Mouse (Mus musculus) heart, postnatal 25 days (tissue): Measurements from ENCODE around the gene Rfx8. TPM values are rescaled to one million over a fixed set of nuclear protein-coding genes. Genes with fewer than 3 reads are reported as not detected.

Experiments used
- DNase-seq: peaks from one replicate; pipeline ENCODE4 v3.0.0; 2022; ENCODE audit warnings: low spot score
- intact Hi-C: fragments of 180-260 bp; cut with DNase I; formaldehyde crosslinking; loops from one replicate; pipeline ENCODE4 v1.15.1; 2025
- total RNA-seq, 2 experiments: library from RNA; stranded (reverse); gene quantifications; 2 replicates each; pipeline ENCODE4 v1.2.3; 2021

Rfx8 gene
- total RNA-seq, 2 experiments from 2014 or later, result 0.34 to 0.36 TPM

DNA sequence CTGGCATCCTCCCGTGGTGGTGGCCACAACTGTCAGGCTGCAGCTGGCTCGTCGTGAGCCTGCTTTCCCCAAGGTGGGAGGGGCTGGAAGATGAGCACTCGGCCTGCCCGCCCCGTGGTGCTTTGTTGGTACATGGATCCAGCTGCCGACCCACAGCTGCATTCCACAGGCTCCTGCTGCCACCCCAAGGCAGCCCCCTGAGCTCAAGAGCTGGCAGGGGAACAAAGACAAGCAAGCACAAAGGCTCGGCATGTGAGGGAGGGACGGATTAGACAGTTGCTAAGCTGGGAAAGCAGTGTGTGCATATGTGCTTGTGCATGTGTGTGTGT lies 19.6 kb downstream of the Rfx8 start:
- intact Hi-C loops, result no loop called here
- DNase-seq, result no peak

DNA sequence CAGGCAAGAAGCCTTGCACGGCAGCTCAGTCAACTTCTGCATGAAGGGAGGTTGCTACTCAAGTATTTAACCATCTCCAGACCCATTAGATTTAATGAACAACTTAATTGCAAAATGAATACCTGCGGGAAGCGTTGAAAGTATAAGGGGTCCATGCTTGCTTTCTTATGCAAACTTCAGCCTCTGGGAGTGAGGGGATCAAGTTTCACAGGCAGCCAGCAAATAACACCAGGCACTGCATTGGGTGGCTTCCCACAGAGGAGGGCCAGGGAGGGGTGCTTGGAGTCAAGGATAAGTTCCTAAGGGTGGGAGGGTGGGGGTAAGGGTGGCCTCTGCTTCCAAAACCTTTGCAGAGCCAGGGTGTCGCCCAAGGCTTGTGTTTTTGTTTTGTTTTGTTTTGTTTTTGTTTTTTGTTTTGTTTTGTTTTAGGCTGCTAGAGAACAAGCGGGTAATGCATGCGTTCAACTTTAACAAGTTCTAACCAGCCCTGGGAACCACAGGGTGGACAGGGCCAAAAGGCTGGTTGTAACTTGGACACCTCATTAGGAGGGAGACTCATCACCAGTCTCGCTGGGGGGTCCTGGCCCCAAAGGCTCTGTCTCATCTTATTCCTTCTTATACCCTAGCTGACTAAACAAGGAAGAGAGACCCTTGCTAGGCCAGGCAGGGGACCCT lies 20.1 kb downstream of the Rfx8 start:
- no peak for DNase-seq
- intact Hi-C loops, result no loop called here

DNA sequence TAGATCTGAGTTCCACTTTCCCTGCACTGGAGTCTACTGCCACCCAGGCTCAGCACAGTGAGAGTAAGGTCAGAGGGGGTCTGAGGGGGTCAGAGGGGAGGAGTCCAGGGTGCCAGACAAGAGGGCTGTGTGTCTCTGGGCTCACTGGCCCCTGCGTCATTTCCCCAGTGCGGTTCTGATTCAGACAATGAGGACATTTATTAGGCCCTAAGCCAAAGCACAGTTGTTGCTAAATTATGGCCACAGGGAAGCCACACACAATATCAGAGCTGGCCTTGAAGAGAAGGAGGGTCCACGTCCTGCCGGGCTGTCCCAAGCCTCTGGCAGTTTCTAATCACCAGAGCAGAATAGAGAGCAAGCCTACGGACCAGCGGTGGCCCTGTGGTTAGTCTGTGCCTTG lies 22.3 kb downstream of the Rfx8 start:
- intact Hi-C loops, result no loop called here
- DNase-seq, result peak; percentile 40

- DNase-seq, result no peak
- intact Hi-C loops, result no loop called here
Measured at GRCm38 (mm10) chr1:39695198-39695597, 25.6 kb downstream of the Rfx8 start.

DNA sequence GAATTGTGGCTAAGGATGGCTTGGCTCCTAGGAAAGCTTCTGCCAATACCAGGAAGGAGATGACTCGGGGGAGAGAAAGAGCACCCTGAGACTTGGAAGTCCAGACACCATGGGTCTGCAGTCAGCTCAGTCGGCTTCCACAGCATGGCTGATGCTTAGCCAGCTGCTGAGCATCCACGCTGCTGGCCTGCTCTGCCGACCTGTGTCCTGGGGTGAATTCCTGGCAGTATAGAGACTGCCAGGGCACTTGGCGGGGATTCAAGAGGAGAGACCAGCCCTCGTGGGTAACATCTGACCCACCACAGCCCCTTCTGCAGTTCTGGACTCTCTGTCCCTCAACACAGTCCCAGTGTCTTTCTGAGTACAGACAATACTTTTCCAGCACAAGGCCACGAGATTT lies 26.0 kb downstream of the Rfx8 start:
- intact Hi-C loops, result no loop called here
- DNase-seq, result no peak

DNA sequence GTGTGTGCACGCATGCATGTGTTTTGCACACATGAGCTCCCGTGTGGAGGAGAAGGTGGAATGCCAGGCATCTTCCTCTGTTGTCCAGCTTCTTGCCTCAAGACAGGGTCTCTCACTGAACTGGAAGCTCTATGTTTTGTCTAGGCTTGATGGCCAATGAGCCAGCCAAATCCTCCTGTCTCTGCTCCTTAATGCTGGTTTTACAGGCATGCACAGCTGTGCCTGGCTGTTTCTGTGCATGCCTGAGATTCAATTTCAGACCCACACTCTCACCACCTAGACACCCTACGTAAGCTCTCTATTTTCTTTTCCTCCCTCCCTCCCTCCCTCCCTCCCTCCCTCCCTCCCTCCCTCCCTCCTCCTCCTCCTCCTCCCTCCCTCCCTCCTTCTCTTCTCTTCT lies 28.8 kb downstream of the Rfx8 start:
- intact Hi-C loops, result no loop called here
- DNase-seq, result no peak

DNA sequence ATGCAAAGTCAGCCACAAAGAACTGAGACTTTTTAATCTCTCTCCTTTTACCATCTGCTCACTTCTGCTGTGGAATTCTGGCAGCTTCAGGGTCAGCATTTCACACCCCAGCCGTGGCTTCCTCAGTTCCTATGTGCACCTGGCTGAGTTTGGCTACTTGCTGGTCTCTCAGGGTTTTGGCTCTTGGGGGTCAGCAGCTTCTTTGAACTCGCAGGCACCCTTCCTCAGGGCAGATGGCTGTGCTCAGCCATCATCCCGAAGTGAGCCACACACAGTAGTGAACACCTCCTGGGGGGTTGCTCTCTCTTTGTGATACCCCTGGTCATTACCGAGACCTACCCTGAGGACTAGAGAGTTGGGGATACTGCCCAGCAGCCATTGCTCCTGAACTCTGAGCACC lies 29.7 kb downstream of the Rfx8 start:
- DNase-seq, result no peak
- intact Hi-C loops, result no loop called here

GRCm38 (mm10) chr1:39688573-39688972 lies 32.2 kb downstream of the Rfx8 start:
- intact Hi-C loops, result loop anchor here (5.0 kb wide), 3 partner anchors 209 to 309 kb away; no protein-coding TSS in a partner anchor
- no peak for DNase-seq

DNA sequence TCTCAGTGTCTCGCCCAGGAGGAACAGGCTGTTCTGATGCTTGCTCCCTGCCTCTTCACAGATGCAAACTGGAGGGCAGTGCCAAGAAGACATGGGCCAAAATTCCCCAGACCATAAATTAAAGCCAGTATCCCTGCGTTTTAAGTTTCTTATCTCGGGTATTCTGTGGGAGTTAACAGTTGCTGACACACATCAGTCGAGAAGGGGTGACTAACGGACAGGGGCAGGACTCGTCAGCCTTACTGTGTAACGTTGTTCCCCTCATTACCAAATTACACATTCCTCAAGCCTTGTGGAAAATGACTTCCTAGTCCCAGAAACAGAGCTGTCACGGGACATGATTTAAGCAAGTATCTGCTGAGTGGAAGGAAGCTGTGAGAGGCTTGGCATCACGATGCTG lies 33.5 kb downstream of the Rfx8 start:
- intact Hi-C loops, result loop anchor here (2.0 to 5.0 kb wide), 5 partner anchors 26 to 310 kb away; no protein-coding TSS in a partner anchor

GRCm38 (mm10) chr1:39685841-39686240 lies 35.0 kb downstream of the Rfx8 start:
- intact Hi-C loops, result loop anchor here (2.0 to 5.0 kb wide), 5 partner anchors 27 to 311 kb away; no protein-coding TSS in a partner anchor
- peak; percentile 66 for DNase-seq

More for the DNA sequence above, 33.5 kb downstream of the Rfx8 start:
- DNase-seq, result no peak

DNA sequence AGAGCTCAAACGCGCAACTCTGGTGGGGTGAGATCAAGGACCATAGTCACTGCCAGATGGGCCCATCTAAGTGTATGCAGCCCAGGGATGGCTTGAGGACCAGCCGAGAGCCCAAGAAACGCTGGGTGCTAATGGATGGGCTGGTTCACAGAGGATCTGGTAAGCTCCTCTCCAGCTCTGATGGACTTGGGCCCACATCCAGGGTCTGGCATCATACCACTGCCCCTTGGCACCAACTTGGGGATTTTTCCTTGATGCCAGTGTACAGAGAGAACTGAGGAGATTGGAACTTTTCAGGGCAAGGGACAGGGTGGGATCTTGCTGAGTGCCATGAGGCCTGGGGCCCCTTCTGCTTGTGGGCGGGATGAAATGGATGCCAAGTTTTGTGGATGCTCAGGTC lies 39.2 kb downstream of the Rfx8 start:
- no peak for DNase-seq
- intact Hi-C loops, result no loop called here

GRCm38 (mm10) chr1:39680546-39680945 lies 40.3 kb downstream of the Rfx8 start:
- intact Hi-C loops, result no loop called here

GRCm38 (mm10) chr1:39678883-39679282 lies 41.9 kb downstream of the Rfx8 start:
- intact Hi-C loops, result no loop called here
- no peak for DNase-seq

More at GRCm38 (mm10) chr1:39680546-39680945, 40.3 kb downstream of the Rfx8 start:
- DNase-seq, result no peak

GRCm38 (mm10) chr1:39676221-39676876 lies 44.4 kb downstream of the Rfx8 start:
- intact Hi-C loops, result no loop called here
- DNase-seq, result no peak

DNA sequence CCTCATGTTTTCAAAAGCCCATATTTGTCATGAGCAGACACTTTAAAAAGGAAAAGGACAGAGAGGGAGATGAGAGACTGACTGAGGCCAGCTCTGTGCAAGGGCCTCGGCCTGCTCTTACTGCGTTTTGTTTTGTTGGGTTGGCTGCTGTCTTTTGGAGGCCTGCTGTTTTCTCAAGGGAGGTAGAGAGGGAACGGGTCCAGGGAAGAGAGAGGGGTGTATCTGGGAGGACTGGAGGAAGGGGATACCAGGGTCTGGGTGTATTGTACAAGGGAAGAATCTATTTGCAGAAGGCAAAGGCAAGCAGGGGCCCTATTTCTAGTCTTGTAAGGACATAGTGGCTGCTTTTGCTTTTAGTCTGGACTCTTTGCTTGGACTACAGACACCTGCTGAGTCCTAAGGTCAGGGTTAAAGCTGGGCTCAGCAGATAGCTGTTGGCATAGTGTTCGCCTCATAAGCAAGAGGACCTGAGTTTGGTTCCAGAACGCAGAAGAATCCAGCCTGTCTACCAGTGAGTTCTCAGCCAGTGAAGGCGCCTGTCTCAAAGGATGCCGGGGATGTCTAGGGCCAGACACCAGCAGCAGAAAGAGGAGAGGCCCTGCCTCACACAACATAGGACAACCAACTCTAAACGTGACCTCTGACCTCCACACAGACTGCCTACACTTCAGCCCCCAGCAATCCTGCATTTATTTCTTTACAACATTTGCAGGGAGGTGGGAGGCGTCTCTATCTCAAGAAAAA lies 48.3 kb downstream of the Rfx8 start:
- intact Hi-C loops, result no loop called here
- no peak for DNase-seq

DNA sequence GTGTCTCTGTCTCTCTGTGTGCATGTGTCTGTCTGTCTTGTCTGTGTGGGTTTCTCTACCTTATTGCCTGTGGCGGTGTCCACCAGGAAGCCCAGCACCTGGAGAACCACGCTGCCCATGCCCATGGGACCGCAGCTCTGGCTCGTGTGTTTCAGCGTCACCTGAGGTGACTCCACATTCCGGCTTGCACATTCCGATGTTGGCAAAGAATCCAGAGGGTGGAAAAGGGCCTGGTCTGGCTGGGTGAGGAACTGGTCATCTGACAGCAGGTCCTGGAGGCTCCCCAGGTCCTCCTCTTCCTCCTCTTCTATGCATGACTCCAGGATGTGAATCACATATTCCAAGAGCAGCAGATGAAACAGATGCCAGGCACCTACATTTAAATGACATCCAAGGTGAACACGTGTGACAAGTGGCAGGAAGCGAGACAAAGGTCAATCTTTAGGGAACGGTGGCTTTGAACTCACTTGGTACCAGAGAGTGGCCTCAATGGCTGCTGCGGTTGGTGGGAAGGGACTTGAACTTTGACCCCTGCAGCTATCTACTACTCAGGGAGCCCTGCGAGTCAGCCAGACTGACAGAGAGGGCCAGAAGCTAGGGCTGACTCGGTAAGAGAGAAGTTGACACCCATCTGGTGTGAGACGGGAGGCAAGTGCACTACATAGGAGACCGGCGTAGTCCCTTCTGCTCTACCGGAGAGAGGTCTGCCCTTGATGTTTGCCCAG lies 50.4 kb downstream of the Rfx8 start:
- intact Hi-C loops, result no loop called here
- DNase-seq, result no peak

DNA sequence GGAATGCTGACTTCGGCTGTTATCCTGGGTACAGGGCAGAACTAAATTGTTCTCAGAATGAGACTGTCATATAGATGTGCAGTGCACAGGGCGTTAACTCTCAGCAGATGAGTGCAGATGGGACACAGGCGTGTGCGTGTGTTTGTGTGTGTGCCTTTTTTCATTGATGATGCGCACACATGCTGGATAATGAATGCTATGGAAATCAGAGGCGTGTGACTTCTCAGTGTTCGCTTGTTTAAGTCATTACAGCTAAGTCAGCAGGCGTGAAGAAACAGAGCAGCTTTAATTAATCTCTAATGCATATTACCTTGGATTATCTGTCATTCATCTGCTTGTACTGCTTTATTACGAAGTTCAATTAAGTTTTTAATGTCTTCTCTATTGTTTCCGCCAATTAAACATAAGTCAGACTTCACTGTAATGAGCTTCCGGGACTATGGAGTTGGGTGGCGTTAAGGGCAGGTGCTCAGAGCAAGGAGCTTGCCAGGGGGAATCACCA lies 54.0 kb downstream of the Rfx8 start:
- intact Hi-C loops, result no loop called here
- DNase-seq, result no peak

DNA sequence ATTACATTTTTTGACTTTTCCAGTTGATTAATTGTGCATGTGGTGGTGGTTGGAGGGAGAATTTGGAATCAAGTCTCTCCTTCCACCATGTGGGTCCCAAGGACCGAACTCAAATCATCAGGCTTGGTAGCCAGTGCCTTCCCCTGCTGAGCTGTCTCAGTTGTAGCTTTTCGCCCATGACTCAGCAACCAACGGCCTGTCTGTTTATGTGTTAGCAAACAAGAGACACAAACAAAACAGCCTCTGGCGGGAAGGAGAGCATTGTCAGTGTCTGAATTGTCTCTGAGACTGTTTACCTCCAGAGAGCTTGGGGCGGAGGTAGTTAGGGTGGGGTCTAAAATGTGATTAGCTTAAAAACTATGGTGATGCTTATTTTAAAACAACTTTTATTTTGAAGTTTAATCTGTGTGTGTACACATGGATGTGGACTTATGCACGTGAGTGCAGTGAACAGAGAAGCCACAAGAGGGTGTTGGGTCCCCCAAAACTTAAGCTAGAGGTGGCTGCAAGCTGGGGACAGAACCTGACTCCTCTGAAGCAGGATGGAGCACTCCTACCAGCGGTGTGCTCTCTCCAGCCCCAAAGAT lies 56.7 kb downstream of the Rfx8 start:
- intact Hi-C loops, result no loop called here
- no peak for DNase-seq

- intact Hi-C loops, result no loop called here
- DNase-seq, result no peak
Measured at GRCm38 (mm10) chr1:39663050-39663449, 57.7 kb downstream of the Rfx8 start.

DNA sequence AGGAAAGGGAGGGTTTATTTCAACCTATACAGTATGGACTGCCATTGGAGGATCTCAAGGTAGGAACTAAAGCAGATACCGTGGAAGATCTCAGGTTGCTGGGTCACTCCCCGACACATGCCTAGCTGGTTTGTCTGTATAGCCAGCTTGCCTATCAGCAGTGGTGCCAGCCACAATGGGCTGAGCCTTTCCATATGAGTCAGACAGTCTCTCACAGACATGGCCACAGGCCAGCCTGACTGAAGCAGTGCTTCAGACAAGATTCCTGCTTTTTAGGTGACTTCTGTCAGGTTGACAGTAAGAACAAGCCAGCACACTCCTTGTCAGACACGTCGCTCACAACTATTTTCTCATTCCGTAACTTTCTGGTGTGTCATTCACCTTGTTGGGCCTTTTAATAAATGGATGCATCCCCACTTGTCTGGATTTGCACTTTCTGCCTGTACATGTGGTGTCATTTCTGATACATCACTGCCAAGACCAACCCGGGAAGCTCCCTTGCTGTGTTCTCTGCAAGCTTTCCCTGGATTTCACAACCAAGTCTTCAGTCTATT lies 63.7 kb downstream of the Rfx8 start:
- DNase-seq, result no peak
- intact Hi-C loops, result no loop called here
